Mouse (Mus musculus) CH12.LX (cell line): ENCODE measurements around the gene Nuak2. TPM values are rescaled to one million over a fixed set of nuclear protein-coding genes. Genes with fewer than 3 reads are reported as not detected.

Experiments
- DNase-seq: peaks from one replicate; pipeline ENCODE4 v3.0.0-alpha.2; 2013; ENCODE audit errors: extremely low read depth
- H3K27ac ChIP-seq: 2 replicates; pipeline ENCODE4 v1.5.1; 2012; ENCODE audit warnings: low read depth, mild to moderate bottlenecking, control low read depth, moderate library complexity; ENCODE audit not compliant: insufficient read depth
- H3K27me3 ChIP-seq: replicated peaks from 2 replicates; pipeline ENCODE3; 2012; ENCODE audit warnings: inconsistent platforms
- H3K36me3 ChIP-seq, 2 experiments: replicated peaks in 1 of 2; 2 replicates each; pipeline versions ENCODE3 to v1.6.1; 2012; ENCODE audit warnings: inconsistent platforms in 1 of 2, low read length in 1 of 2, mild to moderate bottlenecking in 1 of 2, mixed read lengths in 1 of 2, moderate library complexity in 1 of 2; ENCODE audit not compliant: control insufficient read depth in 1 of 2, insufficient read depth in 1 of 2
- H3K4me1 ChIP-seq, 2 experiments: 2 replicates each; pipeline ENCODE4 v1.6.1; 2012; ENCODE audit warnings: inconsistent platforms in 1 of 2, moderate library complexity in 1 of 2; ENCODE audit not compliant: insufficient read depth in 2 of 2, control insufficient read depth in 1 of 2
- H3K4me2 ChIP-seq: 2 replicates; pipeline ENCODE4 v1.6.1; 2012; ENCODE audit warnings: low read depth, mild to moderate bottlenecking, control low read depth; ENCODE audit not compliant: poor library complexity, insufficient read depth, severe bottlenecking
- H3K4me3 ChIP-seq, 3 experiments: fragments of 150-350 bp in 1 of 3; sonication (generic) in 1 of 3; replicated peaks in 1 of 3; 2 replicates each; pipeline versions ENCODE3 to v1.5.1; 2011 to 2012; ENCODE audit warnings: low read depth in 2 of 3, low read length in 2 of 3, mild to moderate bottlenecking in 2 of 3, moderate library complexity in 2 of 3, control low read depth in 1 of 3, improper control_type of control experiment in 1 of 3, inconsistent platforms in 1 of 3, mixed read lengths in 1 of 3; ENCODE audit not compliant: poor library complexity in 1 of 3
- H3K79me2 ChIP-seq: replicated peaks from 2 replicates; pipeline ENCODE4 v1.6.1; 2012; ENCODE audit warnings: mild to moderate bottlenecking, moderate library complexity; ENCODE audit not compliant: control insufficient read depth, poor library complexity, insufficient read depth, severe bottlenecking; ENCODE audit errors: extremely low read depth
- H3K9ac ChIP-seq: 2 replicates; pipeline ENCODE4 v1.6.1; 2012; ENCODE audit warnings: low read depth, mild to moderate bottlenecking, control low read depth, moderate library complexity; ENCODE audit not compliant: insufficient read depth
- H3K9me3 ChIP-seq: replicated peaks from 2 replicates; pipeline ENCODE3; 2012; ENCODE audit warnings: low read length, inconsistent platforms, mixed read lengths
- CHD1 ChIP-seq: IDR thresholded peaks from 2 replicates; pipeline ENCODE4 v1.6.1; 2012; ENCODE audit warnings: low read depth, low read length, improper control_type of control experiment, inconsistent platforms
- CHD2 ChIP-seq: IDR thresholded peaks from 2 replicates; pipeline ENCODE4 v1.6.1; 2011; ENCODE audit warnings: low read length, improper control_type of control experiment
- E2F4 ChIP-seq: IDR thresholded peaks from 2 replicates; pipeline ENCODE4 v1.6.1; 2011; ENCODE audit warnings: low read depth, low read length, improper control_type of control experiment; ENCODE audit not compliant: insufficient replicate concordance
- EP300 ChIP-seq: IDR thresholded peaks from 2 replicates; pipeline ENCODE4 v1.6.1; 2011; ENCODE audit warnings: low read length, improper control_type of control experiment
- ETS1 ChIP-seq: conservative IDR thresholded peaks from 2 replicates; pipeline ENCODE4 v1.6.1; 2012; ENCODE audit warnings: low read depth, mild to moderate bottlenecking, inconsistent platforms, low read length, improper control_type of control experiment, moderate library complexity
- HCFC1 ChIP-seq: IDR thresholded peaks from 2 replicates; pipeline ENCODE4 v1.6.1; 2012; ENCODE audit warnings: low read depth, mild to moderate bottlenecking, inconsistent platforms, low read length, improper control_type of control experiment
- JUN ChIP-seq: IDR thresholded peaks from 2 replicates; pipeline ENCODE4 v1.6.1; 2011; ENCODE audit warnings: low read depth, mild to moderate bottlenecking, low read length, improper control_type of control experiment, moderate library complexity; ENCODE audit not compliant: insufficient read depth
- KAT2A ChIP-seq: IDR thresholded peaks from 2 replicates; pipeline ENCODE4 v1.6.1; 2012; ENCODE audit warnings: low read length, improper control_type of control experiment, inconsistent platforms; ENCODE audit not compliant: insufficient replicate concordance
- MAX ChIP-seq: IDR thresholded peaks from 2 replicates; pipeline ENCODE4 v1.6.1; 2011; ENCODE audit warnings: low read length, improper control_type of control experiment
- MEF2A ChIP-seq: IDR thresholded peaks from 2 replicates; pipeline ENCODE4 v1.6.1; 2014; ENCODE audit warnings: low read depth, mild to moderate bottlenecking, inconsistent platforms, low read length, improper control_type of control experiment, borderline replicate concordance
- MYC ChIP-seq: IDR thresholded peaks from 2 replicates; pipeline ENCODE4 v1.6.1; 2011; ENCODE audit warnings: low read depth, mild to moderate bottlenecking, improper control_type of control experiment, low read length
- NELFE ChIP-seq: IDR thresholded peaks from 2 replicates; pipeline ENCODE4 v1.6.1; 2011; ENCODE audit warnings: low read depth, low read length, improper control_type of control experiment
- POLR2A ChIP-seq: IDR thresholded peaks from 2 replicates; pipeline ENCODE4 v1.6.1; 2011; ENCODE audit warnings: low read depth, mild to moderate bottlenecking, improper control_type of control experiment, low read length
- POLR2AphosphoS2 ChIP-seq: IDR thresholded peaks from 2 replicates; pipeline ENCODE4 v1.6.1; 2011; ENCODE audit warnings: low read depth, low read length, improper control_type of control experiment
- SMC3 ChIP-seq: IDR thresholded peaks from 2 replicates; pipeline ENCODE4 v1.6.1; 2011; ENCODE audit warnings: low read depth, low read length, improper control_type of control experiment
- TBP ChIP-seq: conservative IDR thresholded peaks from 2 replicates; pipeline ENCODE4 v1.6.1; 2011; ENCODE audit warnings: low read depth, low read length, improper control_type of control experiment
- TCF12 ChIP-seq: IDR thresholded peaks from 2 replicates; pipeline ENCODE4 v1.6.1; 2014; ENCODE audit warnings: low read depth, mild to moderate bottlenecking, inconsistent platforms, low read length, improper control_type of control experiment
- USF1 ChIP-seq: IDR thresholded peaks from 2 replicates; pipeline ENCODE4 v1.6.1; 2014; ENCODE audit warnings: low read depth, mild to moderate bottlenecking, inconsistent platforms, low read length, improper control_type of control experiment
- USF2 ChIP-seq: conservative IDR thresholded peaks from 2 replicates; pipeline ENCODE4 v1.6.1; 2011; ENCODE audit warnings: low read depth, low read length, improper control_type of control experiment
- ZC3H11A ChIP-seq: IDR thresholded peaks from 2 replicates; pipeline ENCODE4 v1.6.1; 2012; ENCODE audit warnings: low read depth, mild to moderate bottlenecking, inconsistent platforms, low read length, improper control_type of control experiment
- ZNF384 ChIP-seq: IDR thresholded peaks from 2 replicates; pipeline ENCODE4 v1.6.1; 2012; ENCODE audit warnings: low read depth, low read length, improper control_type of control experiment, inconsistent platforms
- dilution Hi-C: fragments of 300-500 bp; cut with MboI; formaldehyde crosslinking; loops from 2 replicates; pipeline ENCODE4 v1.14.3; 2020; ENCODE audit warnings: low sequenced_read_pairs; ENCODE audit not compliant: extremely low pct_unique_long_range_greater_than_20kb, extremely low pct_ligation_motif_present
- in situ Hi-C: fragments of 300-500 bp; cut with MboI; formaldehyde crosslinking; loops from 3 replicates; pipeline ENCODE4 v1.14.3; 2019; ENCODE audit warnings: low sequenced_read_pairs, low pct_ligation_motif_present, low pct_unique_long_range_greater_than_20kb, mixed read lengths
- polyA plus RNA-seq: library from polyadenylated mRNA; unstranded; fragments of >175 nt; gene quantifications from 2 replicates; pipeline ENCODE4 v1.2.1, GENCODE M21; 2012; ENCODE audit warnings: low read depth; ENCODE audit not compliant: insufficient read length
- total RNA-seq, 2 experiments: library from RNA; depleted of rRNA; stranded (reverse); fragments of 300-350 nt in 1 of 2; fragments of >200 nt in 1 of 2; gene quantifications; 2 replicates each; pipeline ENCODE4 v1.2.3; 2012 to 2014

Nuak2 gene
- total and polyA plus RNA-seq, 3 experiments, result 0.30 TPM; not detected in 2

DNA sequence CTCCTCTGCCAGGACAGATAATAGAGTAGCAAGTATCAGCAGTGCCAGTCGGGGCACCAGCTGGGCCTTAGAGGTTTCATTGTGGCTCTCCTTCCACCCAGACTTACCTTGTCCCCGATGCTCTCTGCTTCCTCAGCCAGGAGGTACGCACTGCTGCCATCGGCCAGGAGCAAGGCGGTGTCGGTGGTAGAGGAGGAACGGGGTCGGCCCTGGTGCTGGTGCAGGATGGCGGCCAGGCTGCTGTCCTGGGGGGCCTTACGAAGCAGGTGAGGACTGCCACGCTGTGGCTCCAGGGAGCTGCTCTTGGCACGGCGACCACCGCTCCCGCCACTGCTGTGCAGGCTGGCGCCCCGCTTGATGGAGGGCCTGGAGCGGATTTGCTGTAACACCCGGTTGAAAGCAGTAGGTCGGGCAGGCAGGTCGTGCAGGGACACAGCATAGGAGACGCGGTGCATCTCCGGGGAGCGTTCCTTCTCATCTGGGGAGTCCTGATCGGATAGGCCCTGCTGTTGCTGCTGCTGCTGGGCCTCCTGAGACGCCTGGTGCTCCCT, 64.7 kb downstream of the Nuak2 start:
- no peak for DNase-seq
- no peak overlapping the region for H3K4me2 ChIP-seq
- no peak overlapping the region for H3K4me3 ChIP-seq
- H3K9ac ChIP-seq, result no peak overlapping the region
- H3K79me2 ChIP-seq, result no peaks in the 10 kb centered on the region
- TF ChIP-seq SMC3 (no peak), HCFC1 (no peak), MYC (no peak), CHD2 (no peak), JUN (no peak), E2F4 (no peak), ETS1 (no peak), MAX (no peak), ZNF384 (no peak), CHD1 (no peak), TCF12 (no peak), EP300 (no peak), USF1 (no peak)
- no peaks in the 10 kb centered on the region for H3K36me3 ChIP-seq
- in situ Hi-C loops (no loop called here), dilution Hi-C loops (no loop called here)
- H3K27me3 ChIP-seq, result peaks cover 60% of the 10 kb centered on the region
- peaks cover 6 to 23% of the 10 kb centered on the region in 2 experiments; a peak in 3 of 4 replicates for H3K4me1 ChIP-seq
- no peaks in the 10 kb centered on the region for H3K9me3 ChIP-seq
- H3K27ac ChIP-seq, result no peak overlapping the region

DNA sequence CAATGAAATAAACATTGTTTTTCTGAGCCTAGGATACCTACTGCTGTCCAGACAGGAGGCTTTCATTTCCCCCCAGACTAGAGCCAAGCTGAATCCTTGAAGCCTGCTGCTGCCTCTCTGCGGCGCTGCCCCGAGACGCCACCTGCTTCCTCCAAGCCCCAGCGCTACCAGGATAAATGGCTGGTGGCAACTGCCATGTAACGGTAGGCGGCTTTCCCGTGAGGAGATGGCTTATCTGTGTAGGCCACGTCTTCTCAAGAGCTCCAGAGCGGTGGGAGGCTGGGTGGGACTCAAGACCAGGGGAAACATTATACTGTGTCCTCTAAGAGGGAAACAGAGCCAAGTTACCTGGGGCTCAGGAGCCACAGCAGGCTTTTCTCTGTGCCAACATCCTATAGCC, 66.0 kb downstream of the Nuak2 start:
- Histone ChIP-seq H3K9me3 (no peaks in the 10 kb centered on the region), H3K9ac (no peak overlapping the region), H3K27ac (no peak overlapping the region), H3K27me3 (peaks cover 52% of the 10 kb centered on the region), H3K4me3 (no peak overlapping the region), H3K36me3 (no peaks in the 10 kb centered on the region), H3K4me1 (peaks cover 6 to 34% of the 10 kb centered on the region in 2 experiments; a peak in 3 of 4 replicates), H3K79me2 (no peaks in the 10 kb centered on the region), H3K4me2 (no peak overlapping the region)
- in situ Hi-C loops (no loop called here), dilution Hi-C loops (no loop called here)
- no peak for DNase-seq
- TF ChIP-seq E2F4 (no peak), KAT2A (no peak), TBP (no peak), ZC3H11A (no peak), CHD2 (no peak), ETS1 (no peak), MEF2A (no peak), CHD1 (no peak), USF2 (no peak), TCF12 (no peak), EP300 (no peak), NELFE (no peak), MAX (no peak), POLR2A (no peak), ZNF384 (no peak), POLR2AphosphoS2 (no peak), JUN (no peak)

Other genes starting within 250 kb of the Nuak2 start
- 5.2 and 5.6 TPM in 2 replicates for gene Mfsd4a, start 248.1 kb upstream of the Nuak2 start, total RNA-seq (2012; rRNA removed)
- 0.81 and 1.4 TPM in 2 replicates for gene Mfsd4a, start 248.1 kb upstream of the Nuak2 start, total RNA-seq (2014; rRNA removed)
- gene Mfsd4a, start 248.1 kb upstream of the Nuak2 start, polyA plus RNA-seq, result 11.8 and 13.0 TPM in 2 replicates
- gene Cdk18, start 176.4 kb upstream of the Nuak2 start, total RNA-seq (2012; rRNA removed), result 1.0 and 2.5 TPM in 2 replicates
- gene Cdk18, start 176.4 kb upstream of the Nuak2 start, total RNA-seq (2014; rRNA removed), result 0.32 TPM in 1 of 2 replicates, not detected in the other
- gene Cdk18, start 176.4 kb upstream of the Nuak2 start, polyA plus RNA-seq, result 1.1 and 1.3 TPM in 2 replicates
- not detected in 2 replicates for gene Lemd1, start 124.7 kb upstream of the Nuak2 start, total RNA-seq (2012; rRNA removed)
- gene Lemd1, start 124.7 kb upstream of the Nuak2 start, total RNA-seq (2014; rRNA removed), result not detected in 2 replicates
- gene Lemd1, start 124.7 kb upstream of the Nuak2 start, polyA plus RNA-seq, result not detected in 2 replicates
- not detected in 2 replicates for gene AC124108.1, start 124.7 kb upstream of the Nuak2 start, total RNA-seq (2012; rRNA removed)
- not detected in 2 replicates for gene AC124108.1, start 124.7 kb upstream of the Nuak2 start, total RNA-seq (2014; rRNA removed)
- not detected in 2 replicates for gene AC124108.1, start 124.7 kb upstream of the Nuak2 start, polyA plus RNA-seq
- gene Gm10188, start 86.4 kb upstream of the Nuak2 start, total RNA-seq (2012; rRNA removed), result not detected in 2 replicates
- gene Gm10188, start 86.4 kb upstream of the Nuak2 start, total RNA-seq (2014; rRNA removed), result not detected in 2 replicates
- not detected in 2 replicates for gene Gm10188, start 86.4 kb upstream of the Nuak2 start, polyA plus RNA-seq
- gene Klhdc8a, start 17.5 kb upstream of the Nuak2 start, total RNA-seq (2012; rRNA removed), result not detected in 2 replicates
- gene Klhdc8a, start 17.5 kb upstream of the Nuak2 start, total RNA-seq (2014; rRNA removed), result not detected in 2 replicates
- gene Klhdc8a, start 17.5 kb upstream of the Nuak2 start, polyA plus RNA-seq, result not detected in 2 replicates
- gene Tmcc2, start 75.2 kb downstream of the Nuak2 start, total RNA-seq (2012; rRNA removed), result 0.21 and 0.34 TPM in 2 replicates
- not detected in 2 replicates for gene Tmcc2, start 75.2 kb downstream of the Nuak2 start, total RNA-seq (2014; rRNA removed)
- 0.14 and 0.37 TPM in 2 replicates for gene Tmcc2, start 75.2 kb downstream of the Nuak2 start, polyA plus RNA-seq
- gene Dstyk, start 101.4 kb downstream of the Nuak2 start, total RNA-seq (2012; rRNA removed), result 0.21 and 0.25 TPM in 2 replicates
- gene Dstyk, start 101.4 kb downstream of the Nuak2 start, total RNA-seq (2014; rRNA removed), result 0.12 and 0.19 TPM in 2 replicates
- 0.59 and 0.72 TPM in 2 replicates for gene Dstyk, start 101.4 kb downstream of the Nuak2 start, polyA plus RNA-seq
- gene Rbbp5, start 161.2 kb downstream of the Nuak2 start, total RNA-seq (2012; rRNA removed), result 36.9 and 37.1 TPM in 2 replicates
- gene Rbbp5, start 161.2 kb downstream of the Nuak2 start, total RNA-seq (2014; rRNA removed), result 52.1 and 52.5 TPM in 2 replicates
- gene Rbbp5, start 161.2 kb downstream of the Nuak2 start, polyA plus RNA-seq, result 50.3 and 53.1 TPM in 2 replicates
- 2.0 and 3.3 TPM in 2 replicates for gene Tmem81, start 190.1 kb downstream of the Nuak2 start, total RNA-seq (2012; rRNA removed)
- 2.2 and 2.3 TPM in 2 replicates for gene Tmem81, start 190.1 kb downstream of the Nuak2 start, total RNA-seq (2014; rRNA removed)
- gene Tmem81, start 190.1 kb downstream of the Nuak2 start, polyA plus RNA-seq, result 2.4 and 2.8 TPM in 2 replicates
- 0.04 and 0.08 TPM in 2 replicates for gene Cntn2, start 227.1 kb downstream of the Nuak2 start, total RNA-seq (2012; rRNA removed)
- 0.05 and 0.07 TPM in 2 replicates for gene Cntn2, start 227.1 kb downstream of the Nuak2 start, total RNA-seq (2014; rRNA removed)
- 0.04 TPM in 2 replicates for gene Cntn2, start 227.1 kb downstream of the Nuak2 start, polyA plus RNA-seq